Mouse (Mus musculus) kidney, adult 2 months (tissue): Measurements from ENCODE around the gene Cdh13. TPM values are rescaled to one million over a fixed set of nuclear protein-coding genes. Genes with fewer than 3 reads are reported as not detected.

ENCODE experiments used
- DNase-seq: peaks from one replicate; pipeline ENCODE4 v3.0.0; 2021
- H3K27ac ChIP-seq: fragments of 200-500 bp; 2 replicates; pipeline ENCODE4 v1.5.1; 2012; ENCODE audit warnings: low read depth, low read length, control low read depth, inconsistent platforms; ENCODE audit not compliant: insufficient read depth
- H3K27me3 ChIP-seq: fragments of 200-500 bp; replicated peaks from 2 replicates; pipeline ENCODE4 v1.6.1; 2012; ENCODE audit warnings: mild to moderate bottlenecking, moderate library complexity, low read length, inconsistent platforms; ENCODE audit not compliant: control insufficient read depth, insufficient read depth
- H3K36me3 ChIP-seq: fragments of 200-500 bp; 2 replicates; pipeline ENCODE4 v1.6.1; 2012; ENCODE audit warnings: mild to moderate bottlenecking, moderate library complexity, low read length, inconsistent platforms; ENCODE audit not compliant: control insufficient read depth, insufficient read depth
- H3K4me1 ChIP-seq: fragments of 200-500 bp; 2 replicates; pipeline ENCODE4 v1.6.1; 2011; ENCODE audit warnings: low read length; ENCODE audit not compliant: control insufficient read depth, insufficient read depth
- H3K4me3 ChIP-seq: fragments of 200-500 bp; 2 replicates; pipeline ENCODE4 v1.5.1; 2011; ENCODE audit warnings: mild to moderate bottlenecking, low read depth, low read length, control low read depth; ENCODE audit not compliant: insufficient read depth
- CTCF ChIP-seq: fragments of 200-500 bp; conservative IDR thresholded peaks from 2 replicates; pipeline ENCODE4 v1.5.1; 2011; ENCODE audit warnings: low read depth, mild to moderate bottlenecking, control low read depth, low read length, moderate library complexity, mixed read lengths; ENCODE audit not compliant: insufficient read depth, insufficient read length
- POLR2A ChIP-seq: fragments of 200-500 bp; IDR thresholded peaks from one replicate; pipeline ENCODE4 v1.6.1; 2011; ENCODE audit warnings: low read depth, low read length, control low read depth
- WGBS: fragments of 180-500 bp; shearing (Covaris S2); methylation state at CpG from one replicate; pipeline ENCODE4 v1.1.7; 2018; 5-methylcytosine and 5-hydroxymethylcytosine counted together
- polyA plus RNA-seq: library from polyadenylated mRNA; depleted of rRNA; stranded (reverse); fragments of >200 nt; gene quantifications from 2 replicates; pipeline ENCODE4 v1.2.3, GENCODE M21; 2012

The Cdh13 gene
- polyA plus RNA-seq, 1 experiment: 11.6 TPM

GRCm38 (mm10) chr8:119021478-119021877 is 737.9 kb downstream of the Cdh13 start:
- no peak overlapping the region for H3K4me3 ChIP-seq
- TF ChIP-seq CTCF (no peak), POLR2A (no peak)
- no peaks in the 10 kb centered on the region for H3K4me1 ChIP-seq
- WGBS: 87% methylated on average over 11 of the region's 11 CpGs
- H3K27me3 ChIP-seq: no peaks in the 10 kb centered on the region
- DNase-seq: no peak
- H3K36me3 ChIP-seq: no peaks in the 10 kb centered on the region
- no peak overlapping the region for H3K27ac ChIP-seq

- no peak overlapping the region for H3K4me3 ChIP-seq
- no peaks in the 10 kb centered on the region for H3K36me3 ChIP-seq
- no peak overlapping the region for H3K27ac ChIP-seq
- 73% methylated on average over 9 of the region's 9 CpGs for WGBS
- DNase-seq: no peak
- no peaks in the 10 kb centered on the region for H3K27me3 ChIP-seq
- no peaks in the 10 kb centered on the region for H3K4me1 ChIP-seq
- TF ChIP-seq POLR2A (no peak), CTCF (no peak)
Observed at GRCm38 (mm10) chr8:119022301-119022870, 738.9 kb downstream of the Cdh13 start.

- no peak overlapping the region for H3K27ac ChIP-seq
- no peak for TF ChIP-seq POLR2A
- no peak for TF ChIP-seq CTCF
- no peak overlapping the region for H3K4me3 ChIP-seq
- H3K36me3 ChIP-seq: no peaks in the 10 kb centered on the region
- no peak for DNase-seq
- no peaks in the 10 kb centered on the region for H3K4me1 ChIP-seq
- no peaks in the 10 kb centered on the region for H3K27me3 ChIP-seq
- WGBS: 60% methylated on average over 11 of the region's 11 CpGs
Observed at GRCm38 (mm10) chr8:119033398-119033797, 749.9 kb downstream of the Cdh13 start.

GRCm38 (mm10) chr8:119034037-119034436 is 750.5 kb downstream of the Cdh13 start:
- Histone ChIP-seq H3K4me3 (no peak overlapping the region), H3K4me1 (no peaks in the 10 kb centered on the region), H3K36me3 (no peaks in the 10 kb centered on the region), H3K27me3 (no peaks in the 10 kb centered on the region), H3K27ac (no peak overlapping the region)
- TF ChIP-seq CTCF (no peak), POLR2A (no peak)
- no peak for DNase-seq
- WGBS: 83% methylated on average over 3 of the region's 3 CpGs

- Histone ChIP-seq H3K36me3 (no peaks in the 10 kb centered on the region), H3K27me3 (no peaks in the 10 kb centered on the region), H3K4me1 (no peaks in the 10 kb centered on the region), H3K27ac (no peak overlapping the region), H3K4me3 (no peak overlapping the region)
- TF ChIP-seq CTCF (no peak), POLR2A (no peak)
- WGBS: 86% methylated on average over 7 of the region's 7 CpGs
- DNase-seq: no peak
Observed at GRCm38 (mm10) chr8:119035126-119035525, 751.6 kb downstream of the Cdh13 start.

GRCm38 (mm10) chr8:119037571-119037970 is 754.0 kb downstream of the Cdh13 start:
- Histone ChIP-seq H3K27ac (no peak overlapping the region), H3K27me3 (no peaks in the 10 kb centered on the region), H3K4me3 (no peak overlapping the region), H3K4me1 (no peaks in the 10 kb centered on the region), H3K36me3 (no peaks in the 10 kb centered on the region)
- DNase-seq: no peak
- WGBS: 89% methylated on average over 11 of the region's 11 CpGs
- TF ChIP-seq CTCF (no peak), POLR2A (no peak)

GRCm38 (mm10) chr8:119039358-119039757 is 755.8 kb downstream of the Cdh13 start:
- Histone ChIP-seq H3K27ac (no peak overlapping the region), H3K36me3 (no peaks in the 10 kb centered on the region), H3K27me3 (no peaks in the 10 kb centered on the region), H3K4me3 (no peak overlapping the region), H3K4me1 (no peaks in the 10 kb centered on the region)
- TF ChIP-seq POLR2A: no peak
- no peak for TF ChIP-seq CTCF
- no peak for DNase-seq
- 80% methylated on average over 2 of the region's 2 CpGs for WGBS
